Mouse (Mus musculus): Measurements from ENCODE around the gene Ecd.

The Ecd gene

GRCm38 (mm10) chr14:20347991-20348541 is at the start of gene Ecd, which contains the start of gene Fam149b:
TSS of gene Ecd (minus strand) at chr14:20348121.
TSS of gene Fam149b (plus strand) at chr14:20348162.
- DNase-seq (ENCODE audit: low read depth, low spot score): peak; percentile 91

GRCm38 (mm10) chr14:20397220-20397619 is 49.3 kb upstream of the Ecd start:
- no peak for DNase-seq (ENCODE audit: low read depth, low spot score)

- DNase-seq (ENCODE audit: low read depth, low spot score): peak; percentile 94
These were observed 45.4 kb upstream of the Ecd start, which contains the start of gene Mrps16 for GRCm38 (mm10) chr14:20393205-20393913. TSS of gene Mrps16 (minus strand) at chr14:20393634.

- DNase-seq (ENCODE audit: low read depth, low spot score): peak; percentile 18
These were observed 44.4 kb upstream of the Ecd start for GRCm38 (mm10) chr14:20392326-20392725.

GRCm38 (mm10) chr14:20389446-20390079 is 41.6 kb upstream of the Ecd start:
- no peak for DNase-seq (ENCODE audit: low read depth, low spot score)

GRCm38 (mm10) chr14:20388441-20389129 is 40.7 kb upstream of the Ecd start, which contains the start of gene Dnajc9:
TSS of gene Dnajc9 (minus strand) at chr14:20388910.
- DNase-seq (ENCODE audit: low read depth, low spot score): peak; percentile 86

GRCm38 (mm10) chr14:20379753-20380430 is 32.0 kb upstream of the Ecd start:
- no peak for DNase-seq (ENCODE audit: low read depth, low spot score)

GRCm38 (mm10) chr14:20379087-20379640 is 31.2 kb upstream of the Ecd start:
- no peak for DNase-seq (ENCODE audit: low read depth, low spot score)

- DNase-seq (ENCODE audit: low read depth, low spot score): peak; percentile 16
These were observed 30.6 kb upstream of the Ecd start for GRCm38 (mm10) chr14:20378313-20379061.

- DNase-seq (ENCODE audit: low read depth, low spot score): peak; percentile 17
These were observed 29.2 kb upstream of the Ecd start for GRCm38 (mm10) chr14:20377112-20377521.

GRCm38 (mm10) chr14:20371854-20372253 is 23.9 kb upstream of the Ecd start:
- DNase-seq (ENCODE audit: low read depth, low spot score): no peak

GRCm38 (mm10) chr14:20370798-20371197 is 22.9 kb upstream of the Ecd start:
- no peak for DNase-seq (ENCODE audit: low read depth, low spot score)

GRCm38 (mm10) chr14:20368271-20368670 is 20.4 kb upstream of the Ecd start:
- DNase-seq (ENCODE audit: low read depth, low spot score): no peak

GRCm38 (mm10) chr14:20363230-20363629 is 15.3 kb upstream of the Ecd start:
- DNase-seq (ENCODE audit: low read depth, low spot score): no peak

GRCm38 (mm10) chr14:20347441-20347990 is 405 bp downstream of the Ecd start:
- DNase-seq (ENCODE audit: low read depth, low spot score): no peak

- DNase-seq (ENCODE audit: low read depth, low spot score): peak; percentile 2
These were observed 2.0 kb downstream of the Ecd start for GRCm38 (mm10) chr14:20345885-20346284.

- DNase-seq (ENCODE audit: low read depth, low spot score): peak; percentile 15
These were observed 7.1 kb downstream of the Ecd start for GRCm38 (mm10) chr14:20340866-20341265.

- peak; percentile 39 for DNase-seq (ENCODE audit: low read depth, low spot score)
These were observed 7.8 kb downstream of the Ecd start for GRCm38 (mm10) chr14:20340149-20340548.

- DNase-seq (ENCODE audit: low read depth, low spot score): no peak
These were observed 8.5 kb downstream of the Ecd start for GRCm38 (mm10) chr14:20339415-20339814.

- DNase-seq (ENCODE audit: low read depth, low spot score): no peak
These were observed 16.6 kb downstream of the Ecd start for GRCm38 (mm10) chr14:20331316-20331715.

Measured in 3T3-L1 (cell line).